9 mouse cellular contexts compared by ENCODE assay signal in the genomic region with DNA sequence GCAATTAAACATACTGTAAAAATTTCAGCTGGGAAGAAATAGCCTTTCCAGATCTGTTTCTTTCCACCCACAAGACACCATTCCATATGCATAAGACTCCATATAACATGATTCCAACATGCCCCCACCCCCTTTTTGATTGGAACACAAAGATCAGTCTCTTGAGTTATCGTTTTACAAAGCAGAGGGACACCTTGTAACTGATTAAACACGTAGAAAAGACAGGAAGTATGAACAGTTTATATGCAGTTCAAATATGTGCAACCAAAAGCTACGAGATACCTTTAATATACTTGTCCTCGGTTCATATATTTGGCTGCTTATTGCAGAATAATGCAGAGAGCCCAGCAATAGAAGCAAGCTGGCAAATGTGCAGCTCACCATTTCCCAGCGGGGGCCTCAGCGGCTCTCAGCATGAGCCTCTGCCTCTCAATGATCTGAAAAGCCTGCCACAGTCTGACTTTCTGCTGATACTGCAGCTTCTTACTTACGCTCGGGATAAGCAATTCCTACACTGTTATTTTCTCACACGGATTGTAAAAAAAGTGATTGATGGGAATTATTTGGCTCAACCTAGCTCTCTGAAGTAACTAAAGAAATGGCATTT. TPM values are rescaled to one million over a fixed set of nuclear protein-coding genes. Genes with fewer than 3 reads are reported as not detected.
A peak's percentile ranks its signal among the peaks of the same experiment; 100 is the strongest.
DNase-seq lines count a peak whose midpoint lies in the region; ATAC-seq and TF ChIP-seq lines count a peak whose summit lies in the region.
"Had no signal": no experiment of that assay in that cellular context is flagged by ENCODE, and none has a peak within 500 bp of the region (broad histone marks: within the 10 kb centered on the region; RNA-seq: fewer than 3 reads in every experiment).

No protein-coding gene starts in this region.

- 6% methylated on average over 9 of the region's 9 CpGs for WGBS in cerebellum, adult 2 months
- WGBS in midbrain, embryonic 11.5 days, result 26% methylated on average over 9 of the region's 9 CpGs
- 40% methylated on average over 9 of the region's 9 CpGs for WGBS in intestine, embryonic 16.5 days

- peak overlapping the region; percentile 3; the same call in 1 of the 2 replicates for H3K4me2 ChIP-seq in midbrain, embryonic 11.5 days
- H3K4me2 ChIP-seq in intestine, embryonic 16.5 days (ENCODE audit: low read depth, low read length), result no peak overlapping the region
- H3K4me2 ChIP-seq: lung, embryonic 15.5 days had no signal

- no peak overlapping the region for H3K9ac ChIP-seq in midbrain, embryonic 11.5 days (ENCODE audit: low read length)
- no peak overlapping the region for H3K9ac ChIP-seq in intestine, embryonic 16.5 days (ENCODE audit: low read depth, low read length)
- H3K9ac ChIP-seq: lung, embryonic 15.5 days had no signal

- TF ChIP-seq POLR2A in cerebellum, adult 2 months (IDR thresholded peaks at IDR 0.05; ENCODE audit: borderline replicate concordance, insufficient read depth, low read length), result no peak

- H3K4me1 ChIP-seq in cerebellum, adult 2 months (ENCODE audit: control insufficient read depth, insufficient read depth, low read length), result no peaks in the 10 kb centered on the region; the same call in none of the 2 replicates
- peaks cover 6% of the 10 kb centered on the region for H3K4me1 ChIP-seq in midbrain, embryonic 11.5 days (ENCODE audit: control insufficient read depth, insufficient read depth, low read length)
- H3K4me1 ChIP-seq in intestine, embryonic 16.5 days (ENCODE audit: control insufficient read depth, insufficient read depth, low read length), result no peaks in the 10 kb centered on the region
- H3K4me1 ChIP-seq: lung, embryonic 15.5 days had no signal

- H3K9me3 ChIP-seq in midbrain, embryonic 11.5 days (ENCODE audit: control insufficient read depth, low read length), result no peaks in the 10 kb centered on the region
- no peaks in the 10 kb centered on the region for H3K9me3 ChIP-seq in intestine, embryonic 16.5 days (ENCODE audit: control insufficient read depth, low read length)
- H3K9me3 ChIP-seq: lung, embryonic 15.5 days had no signal

- peak; percentile 13 for DNase-seq in adrenal gland, postnatal 14 days
- no peak for DNase-seq in adrenal gland, adult 8-10 months
- DNase-seq in cerebellum, adult 2 months, result peak; percentile 74 to 77
- DNase-seq in kidney, adult 8-10 months, result peak; percentile 41 to 47
- no peak for DNase-seq in midbrain, embryonic 11.5 days (ENCODE audit: low spot score, missing footprints)
- no peak for DNase-seq in urinary bladder, adult 18-20 months (ENCODE audit: low spot score in 2 of 2)
- DNase-seq in thymus, postnatal 4 days, result no peak

- ATAC-seq in midbrain, embryonic 11.5 days (ENCODE audit: low FRiP score), result peak; percentile 52; the same call in 1 of the 2 replicates
- ATAC-seq in intestine, embryonic 16.5 days, result no peak

- H3K4me3 ChIP-seq in cerebellum, adult 2 months (replicated peaks; ENCODE audit: insufficient read depth, low read depth, low read length), result no peak overlapping the region
- H3K4me3 ChIP-seq in midbrain, embryonic 11.5 days (ENCODE audit: low read depth, low read length), result no peak overlapping the region
- no peak overlapping the region for H3K4me3 ChIP-seq in intestine, embryonic 16.5 days (ENCODE audit: low read length)
- H3K4me3 ChIP-seq: lung, embryonic 15.5 days had no signal

- no peaks in the 10 kb centered on the region for H3K27me3 ChIP-seq in cerebellum, adult 2 months (ENCODE audit: control insufficient read depth, insufficient read depth, low read length)
- no peaks in the 10 kb centered on the region for H3K27me3 ChIP-seq in midbrain, embryonic 11.5 days (ENCODE audit: control insufficient read depth, insufficient read depth, low read length)
- H3K27me3 ChIP-seq in intestine, embryonic 16.5 days (replicated peaks; ENCODE audit: control insufficient read depth, insufficient read depth, low read length), result no peaks in the 10 kb centered on the region
- H3K27me3 ChIP-seq: lung, embryonic 15.5 days had no signal

- no peak overlapping the region for H3K27ac ChIP-seq in cerebellum, adult 2 months (ENCODE audit: insufficient read depth, low read length)
- no peak overlapping the region for H3K27ac ChIP-seq in midbrain, embryonic 11.5 days (ENCODE audit: low read depth, low read length)
- H3K27ac ChIP-seq in intestine, embryonic 16.5 days (ENCODE audit: low read length), result no peak overlapping the region
- H3K27ac ChIP-seq: lung, embryonic 15.5 days had no signal

- TF ChIP-seq CTCF in cerebellum, adult 2 months (IDR thresholded peaks at IDR 0.05; ENCODE audit: borderline replicate concordance, insufficient read depth, low read depth, low read length), result no peak

- no peaks in the 10 kb centered on the region for H3K36me3 ChIP-seq in midbrain, embryonic 11.5 days (ENCODE audit: control insufficient read depth, insufficient read depth, low read length)
- H3K36me3 ChIP-seq in intestine, embryonic 16.5 days (ENCODE audit: control insufficient read depth, insufficient read depth, low read length), result no peaks in the 10 kb centered on the region
- H3K36me3 ChIP-seq: lung, embryonic 15.5 days had no signal

RNA-seq across cellular contexts. Expression of a gene that starts 32.3 kb away (rescaled TPM):
- 32.2 and 35.1 TPM in 2 replicates for total RNA-seq in adrenal gland, postnatal 14 days (2021)
- total RNA-seq in adrenal gland, adult 8-10 months (2022), result 10 to 100 TPM; 18.5 to 45.8 (median 28.5) TPM
- polyA plus RNA-seq in cerebellum, adult 2 months (2012; rRNA removed), result 8.2 and 9.6 TPM in 2 replicates
- 8.1 and 9.0 TPM in 2 replicates for polyA plus RNA-seq in midbrain, embryonic 11.5 days (2014; fragmentation: Nextera tagmentation; extraction: Ambion mirVana)
- polyA plus RNA-seq in intestine, embryonic 16.5 days (2015; fragmentation: Nextera tagmentation; extraction: Ambion mirVana), result 16.0 and 19.1 TPM in 2 replicates

Comparison
In these comparisons a context has a peak if more than half of its experiments do, and no peak if none do; other contexts are left out.
1. DNase-seq: peak in adrenal gland, postnatal 14 days (single experiment), cerebellum, adult 2 months (2 of 2) and kidney, adult 8-10 months (2 of 2); none in adrenal gland, adult 8-10 months (single experiment), midbrain, embryonic 11.5 days (single experiment), urinary bladder, adult 18-20 months (0 of 2) and thymus, postnatal 4 days (single experiment).